Mouse (Mus musculus) thymus, postnatal 4 days (tissue): ENCODE measurements around the gene Atp6v0e2.

Experiments
- DNase-seq: peaks from one replicate; pipeline ENCODE4 v3.0.0; 2021

The Atp6v0e2 gene

DNA sequence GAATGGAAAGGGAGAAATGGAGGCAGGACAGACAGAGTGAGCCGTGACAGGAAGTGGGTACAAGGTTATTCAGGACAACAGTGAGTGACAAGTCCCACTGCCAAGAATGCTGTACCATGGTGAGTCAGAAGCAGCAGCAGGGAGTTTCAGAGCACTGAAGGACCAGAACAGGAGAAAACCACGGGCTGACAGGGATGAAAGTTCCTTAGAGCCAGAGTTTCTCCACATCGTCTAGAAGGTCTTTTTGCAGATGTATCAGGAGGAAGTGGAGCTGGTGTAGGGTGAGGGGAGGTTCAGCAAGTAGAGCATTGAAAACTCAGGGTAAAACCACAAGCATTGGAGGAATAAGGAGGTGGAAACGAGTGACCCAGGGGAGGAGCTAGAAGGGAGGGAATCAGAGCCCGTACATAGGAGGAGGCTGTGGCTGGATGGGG lies 41.8 kb downstream of the Atp6v0e2 start:
- DNase-seq = no peak

GRCm38 (mm10) chr6:48581257-48581656 lies 43.8 kb downstream of the Atp6v0e2 start:
- no peak for DNase-seq

GRCm38 (mm10) chr6:48582037-48582436 lies 44.6 kb downstream of the Atp6v0e2 start:
- DNase-seq = peak; percentile 31

DNA sequence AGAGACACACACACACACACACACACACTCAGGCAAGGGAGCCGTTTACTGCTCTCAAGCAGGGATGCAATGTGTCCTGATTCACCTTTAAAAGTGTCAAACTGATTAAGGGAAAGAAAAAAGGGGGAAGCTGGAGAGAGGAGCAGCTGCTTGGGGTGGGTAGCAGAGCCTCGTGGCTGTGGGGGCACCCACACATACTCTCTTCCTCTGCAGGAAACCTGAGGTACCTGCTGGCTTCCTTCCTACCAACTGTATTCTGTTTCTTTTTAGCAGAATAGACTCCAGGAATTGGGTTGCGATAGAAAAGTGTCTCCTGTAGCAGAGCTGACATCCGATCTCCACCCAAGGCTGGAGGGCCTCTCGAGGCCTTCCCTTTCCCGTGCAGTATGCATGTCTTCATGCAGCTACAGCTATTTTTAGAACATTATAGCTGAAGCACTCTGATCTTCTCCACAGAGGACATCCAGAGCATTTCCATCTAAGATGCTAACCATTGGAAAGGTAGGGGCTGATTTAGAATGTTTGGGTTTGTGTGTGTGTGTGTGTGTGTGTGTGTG lies 51.9 kb downstream of the Atp6v0e2 start, which contains the start of gene Gm45021:
TSS of gene Gm45021 (plus strand) at position 417 of the 557 bp plus-strand sequence.
- no peak for DNase-seq
